Mouse (Mus musculus) adrenal gland, adult 18-20 months (tissue): Measurements from ENCODE around the gene Gls. TPM values are rescaled to one million over a fixed set of nuclear protein-coding genes. Genes with fewer than 3 reads are reported as not detected.

ENCODE experiments used
- DNase-seq, 2 experiments: peaks; one replicate each; pipeline ENCODE4 v3.0.0; 2021 to 2022; ENCODE audit warnings: low spot score in 2 of 2
- total RNA-seq, 2 experiments: library from RNA; stranded (reverse); gene quantifications; 1 replicate in 1 of 2; 2 replicates in 1 of 2; pipeline ENCODE4 v1.2.3; 2021

Gls gene
- total RNA-seq, 2 experiments from 2014 or later = 88.3 to 101 TPM

- no peak for DNase-seq
These were observed 18.2 kb upstream of the Gls start for GRCm38 (mm10) chr1:52251038-52251735.

- no peak for DNase-seq
These were observed 16.0 kb upstream of the Gls start for GRCm38 (mm10) chr1:52248899-52249556.

- no peak for DNase-seq
These were observed 9.2 kb upstream of the Gls start for GRCm38 (mm10) chr1:52242270-52242669.

DNA sequence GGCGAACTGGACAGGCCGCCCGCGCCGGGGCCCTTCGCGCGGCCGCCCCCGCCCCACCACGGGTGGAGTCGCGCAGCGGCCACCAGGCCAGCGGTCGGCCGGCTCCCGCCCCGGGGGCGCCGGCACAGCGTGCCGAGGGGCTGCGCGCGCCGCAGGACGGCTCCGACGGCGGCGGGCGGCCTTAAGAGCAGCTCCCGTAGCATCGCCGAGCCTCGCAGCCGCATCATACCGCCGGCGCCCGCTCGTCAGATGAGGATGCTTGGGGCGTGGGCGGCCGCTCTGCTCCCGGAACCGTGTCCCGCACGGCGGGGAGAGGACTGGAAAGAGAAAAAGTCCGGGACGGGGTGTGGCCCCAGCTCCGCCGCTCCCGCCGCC lies 279 bp downstream of the Gls start:
- DNase-seq = no peak

DNA sequence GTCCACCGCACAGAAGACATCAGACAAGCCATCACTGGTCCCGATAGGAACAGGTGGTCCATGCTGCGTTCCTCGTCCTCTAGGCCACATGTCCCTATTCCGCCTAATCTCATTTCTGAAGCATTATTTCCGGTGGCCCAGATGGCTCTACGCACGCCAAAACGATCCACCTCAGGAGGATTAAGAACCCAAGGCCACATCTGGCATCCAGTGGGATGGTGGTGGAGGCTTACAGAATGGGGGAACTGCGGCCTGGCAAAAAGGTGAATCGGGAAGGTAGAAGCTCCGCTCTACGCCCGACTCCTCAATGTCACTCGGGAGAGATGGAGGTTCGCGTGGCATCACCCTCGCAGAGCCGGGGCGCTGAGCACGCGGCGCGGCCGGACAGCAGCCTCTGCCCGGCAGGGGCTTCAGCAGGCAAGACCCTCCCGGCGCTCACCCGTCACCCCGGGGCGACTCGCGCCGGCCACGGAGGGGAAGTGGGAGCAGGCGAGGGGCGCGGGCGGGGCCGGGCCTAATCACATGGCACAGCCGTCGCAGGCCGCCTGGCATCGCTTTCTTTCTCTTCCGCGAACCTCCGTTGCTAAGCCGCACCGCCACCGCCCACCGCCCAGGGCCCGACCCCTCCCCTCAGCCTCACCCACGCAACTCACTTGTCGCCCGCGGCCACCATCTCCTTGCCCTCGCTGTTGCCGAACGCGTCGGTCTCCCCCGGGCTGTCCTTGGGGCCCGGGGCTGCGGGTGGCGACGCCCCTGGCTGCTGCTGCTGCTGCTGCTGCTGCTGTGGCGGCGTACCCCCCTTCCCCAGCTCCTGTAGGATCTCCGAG lies 880 bp downstream of the Gls start:
- DNase-seq = peak; percentile 62 to 64

- no peak for DNase-seq
These were observed 2.6 kb downstream of the Gls start for GRCm38 (mm10) chr1:52230404-52230803.

- no peak for DNase-seq
These were observed 4.9 kb downstream of the Gls start for GRCm38 (mm10) chr1:52228178-52228577.

DNA sequence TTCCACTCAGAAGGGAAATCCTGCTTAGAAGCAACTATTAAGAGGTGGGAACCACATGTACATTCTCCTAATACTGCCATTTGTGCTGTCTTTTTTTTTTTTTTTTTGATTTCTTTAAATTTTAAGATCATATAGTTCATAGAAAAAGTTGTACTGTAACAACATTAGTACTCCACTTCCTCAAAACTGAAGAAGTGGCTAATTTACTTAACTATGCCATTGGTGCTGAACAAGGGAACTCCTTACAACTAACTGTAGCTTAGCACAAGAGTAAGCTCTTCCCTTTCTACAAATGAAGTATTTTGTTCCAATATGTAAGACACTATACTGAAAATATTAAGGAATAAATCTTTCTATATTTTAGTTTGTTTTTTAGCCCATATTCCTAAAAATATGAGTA lies 6.6 kb downstream of the Gls start:
- no peak for DNase-seq

DNA sequence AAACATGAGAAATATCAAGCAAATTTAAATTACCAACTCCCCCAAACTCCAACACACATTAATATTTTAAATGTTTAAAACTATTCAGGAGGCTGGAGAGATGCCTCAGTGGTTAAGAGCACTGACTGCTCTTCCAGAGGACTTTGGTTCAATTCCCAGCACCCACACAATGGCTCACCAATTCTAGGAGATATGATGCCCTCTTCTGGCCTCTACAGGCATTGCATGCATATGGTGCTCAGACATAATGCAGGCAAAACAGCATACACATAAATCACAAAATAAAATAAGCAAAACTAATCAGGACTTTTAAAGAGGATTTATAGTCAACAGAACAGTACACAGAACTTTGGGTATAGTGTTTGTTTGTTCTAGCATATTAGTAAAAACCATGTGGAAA lies 16.3 kb downstream of the Gls start:
- no peak for DNase-seq

GRCm38 (mm10) chr1:52182992-52183391 lies 50.0 kb downstream of the Gls start:
- DNase-seq = no peak

- no peak for DNase-seq
These were observed 51.0 kb downstream of the Gls start for GRCm38 (mm10) chr1:52181994-52182393.

GRCm38 (mm10) chr1:52179939-52180568 lies 53.0 kb downstream of the Gls start:
- DNase-seq = no peak

GRCm38 (mm10) chr1:52176999-52177398 lies 56.0 kb downstream of the Gls start:
- no peak for DNase-seq

DNA sequence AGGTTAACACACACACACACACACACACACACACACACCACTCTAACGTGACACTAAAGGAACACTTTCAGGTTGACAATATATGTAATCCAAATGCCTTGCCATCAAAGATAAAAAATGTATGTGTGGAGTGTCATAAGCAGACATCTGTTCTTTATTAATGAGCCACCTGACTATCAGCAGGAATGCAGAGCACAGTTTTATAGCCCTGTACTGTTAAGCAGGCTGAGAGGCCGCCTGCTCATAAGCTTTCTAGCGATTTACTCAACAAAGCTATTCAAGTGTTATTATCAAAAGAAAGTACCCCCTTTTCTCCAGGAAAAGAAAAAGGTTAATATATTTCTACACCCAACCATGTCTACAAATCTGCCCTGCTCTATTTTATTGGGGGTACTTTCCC lies 57.0 kb downstream of the Gls start:
- DNase-seq = no peak

GRCm38 (mm10) chr1:52175321-52175720 lies 57.7 kb downstream of the Gls start:
- no peak for DNase-seq

- DNase-seq = no peak
These were observed 61.8 kb downstream of the Gls start for GRCm38 (mm10) chr1:52171271-52171670.

- no peak for DNase-seq
These were observed 62.3 kb downstream of the Gls start for GRCm38 (mm10) chr1:52170747-52171146.

DNA sequence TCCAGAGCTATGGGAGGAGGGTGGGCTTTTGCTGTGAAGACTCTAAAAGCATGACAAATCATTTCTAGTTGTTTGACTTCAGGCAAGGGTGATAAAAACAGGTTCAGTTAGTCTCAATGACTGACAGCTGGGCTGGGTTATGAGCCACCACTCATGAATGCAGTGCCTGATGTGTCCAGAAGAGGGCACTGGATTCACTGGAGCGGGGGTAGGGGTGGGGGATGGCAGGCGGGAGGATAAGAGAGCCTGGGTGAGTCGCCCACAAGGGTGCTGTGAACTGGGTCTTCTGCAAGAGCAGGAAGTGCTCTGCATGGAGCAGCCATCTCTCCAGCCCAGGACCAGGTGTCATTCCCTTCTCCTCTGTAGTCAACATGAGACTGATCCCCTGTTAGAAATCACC lies 63.0 kb downstream of the Gls start:
- peak in 1 of 2 experiments; percentile 45 for DNase-seq

DNA sequence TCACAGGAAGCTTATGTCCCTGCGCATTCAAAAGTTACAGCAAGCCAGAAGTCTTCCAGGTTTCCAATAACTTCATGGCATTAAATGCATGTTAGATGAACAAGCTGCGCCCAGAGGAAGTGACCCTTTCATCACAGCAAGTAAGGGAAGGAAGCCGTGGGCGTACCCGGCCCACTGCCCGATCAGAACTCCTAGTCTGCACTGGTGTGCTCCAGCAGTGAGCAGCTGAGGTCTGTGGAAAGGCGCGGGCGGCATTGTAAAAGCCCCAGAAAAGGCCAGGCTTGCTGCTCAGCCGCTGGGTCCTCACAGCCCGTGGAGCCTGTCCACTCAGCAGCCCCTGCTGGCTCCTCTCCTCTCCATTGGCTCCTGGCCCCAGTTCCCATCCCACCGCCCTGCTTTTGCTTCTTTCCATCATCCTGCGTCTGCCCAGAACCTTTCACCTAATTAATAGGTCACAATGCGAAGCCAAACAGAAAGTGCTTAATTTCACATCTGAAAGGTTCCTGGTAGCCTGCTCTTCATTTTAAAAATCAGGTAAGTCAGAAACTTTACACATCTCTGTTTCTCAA lies 66.3 kb downstream of the Gls start:
- no peak for DNase-seq

GRCm38 (mm10) chr1:52163707-52164457 lies 69.2 kb downstream of the Gls start:
- DNase-seq = no peak

DNA sequence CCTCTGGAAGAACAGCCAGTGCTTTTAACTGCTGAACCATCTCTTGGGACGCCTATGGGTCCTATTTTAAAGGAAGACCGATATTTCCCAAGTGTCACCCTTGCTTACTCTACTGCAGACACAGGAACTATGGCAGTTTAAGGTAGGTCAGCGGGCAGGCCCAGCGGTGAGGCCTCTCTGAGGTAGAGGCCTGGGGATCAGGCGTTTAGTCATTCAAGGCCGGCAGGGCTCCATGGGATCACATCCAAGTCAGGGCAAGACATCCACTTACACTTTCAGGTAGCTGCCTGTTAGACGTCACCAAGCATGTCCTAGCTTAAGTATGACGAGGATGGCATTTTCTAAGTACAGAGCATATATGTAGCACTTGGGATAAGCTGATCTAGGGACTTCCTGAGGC lies 71.9 kb downstream of the Gls start:
- DNase-seq = no peak
